ENCODE assay signal across 18 mouse cellular contexts in the genomic region with DNA sequence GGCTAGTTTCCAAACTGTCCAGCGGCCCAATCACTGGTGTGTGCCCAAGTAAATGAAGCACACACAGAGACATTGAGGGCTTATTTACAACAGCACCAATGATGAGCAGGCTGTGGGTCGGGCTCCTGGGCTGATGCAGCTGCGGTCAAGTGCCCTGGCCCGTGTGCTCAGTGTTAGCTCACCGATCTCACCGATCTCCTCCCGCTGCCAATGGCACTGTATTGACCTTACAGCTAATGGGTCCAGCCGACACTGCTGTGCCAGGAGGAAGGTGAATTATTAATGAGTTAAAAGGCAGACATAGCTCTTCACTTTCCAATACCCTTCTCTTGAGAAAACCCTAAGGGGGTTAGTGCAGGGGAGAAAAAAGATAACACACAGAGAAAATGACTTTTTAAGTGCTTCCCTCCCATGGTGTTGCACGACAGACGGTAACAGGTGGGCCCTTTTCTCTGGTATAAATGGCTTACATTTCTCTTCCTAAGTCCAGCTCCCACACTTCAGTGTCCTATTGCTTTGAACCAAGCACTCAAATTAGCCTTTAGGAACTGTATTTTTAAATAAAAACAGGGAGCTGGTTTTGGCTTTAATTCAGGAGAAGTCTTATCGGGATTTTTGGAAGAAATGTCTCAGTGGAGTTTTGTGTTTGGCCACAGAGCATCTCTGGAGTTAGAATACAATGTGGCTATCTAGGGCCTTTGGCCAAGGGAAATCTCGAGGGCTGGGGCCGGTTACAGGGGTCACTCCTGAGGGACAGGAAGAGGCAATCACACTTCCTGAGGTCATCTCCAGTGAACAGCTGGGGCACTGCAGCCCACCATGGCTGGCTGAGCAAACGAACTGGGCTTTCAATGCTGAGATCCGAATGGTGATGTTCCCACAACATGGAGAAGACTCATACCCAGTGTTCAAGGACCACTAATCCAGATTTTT.
DNase-seq lines count a peak whose midpoint lies in the region; ATAC-seq lines count a peak whose summit lies in the region.
"Had no signal": no experiment of that assay in that cellular context is flagged by ENCODE, and none has a peak within 500 bp of the region (broad histone marks: within the 10 kb centered on the region; RNA-seq: fewer than 3 reads in every experiment).

No protein-coding gene starts in this region.

- no peak overlapping the region for H3K4me3 ChIP-seq in heart, embryonic 11.5 days (ENCODE audit: low read depth, low read length)
- no peak overlapping the region for H3K4me3 ChIP-seq in midbrain, embryonic 10.5 days
- no peak overlapping the region for H3K4me3 ChIP-seq in midbrain, embryonic 11.5 days (ENCODE audit: low read depth, low read length)
- H3K4me3 ChIP-seq in heart, embryonic 16.5 days (ENCODE audit: low read length) = no peak overlapping the region
- H3K4me3 ChIP-seq: erythroblast, embryonic 14.5 days; limb, embryonic 15.5 days; megakaryocyte, embryonic 14.5 days; neural tube, embryonic 12.5 days had no signal

- no peaks in the 10 kb centered on the region for H3K36me3 ChIP-seq in heart, embryonic 11.5 days (ENCODE audit: control insufficient read depth, insufficient read depth, low read length)
- H3K36me3 ChIP-seq in midbrain, embryonic 10.5 days = no peaks in the 10 kb centered on the region
- H3K36me3 ChIP-seq in midbrain, embryonic 11.5 days (ENCODE audit: control insufficient read depth, insufficient read depth, low read length) = no peaks in the 10 kb centered on the region
- H3K36me3 ChIP-seq in heart, embryonic 16.5 days (ENCODE audit: control insufficient read depth, insufficient read depth) = no peaks in the 10 kb centered on the region
- H3K36me3 ChIP-seq: limb, embryonic 15.5 days; neural tube, embryonic 12.5 days had no signal

- no peaks in the 10 kb centered on the region for H3K9me3 ChIP-seq in heart, embryonic 11.5 days (replicated peaks; ENCODE audit: control insufficient read depth, low read length)
- H3K9me3 ChIP-seq in midbrain, embryonic 10.5 days (replicated peaks) = no peaks in the 10 kb centered on the region
- no peaks in the 10 kb centered on the region for H3K9me3 ChIP-seq in midbrain, embryonic 11.5 days (ENCODE audit: control insufficient read depth, low read length)
- H3K9me3 ChIP-seq in heart, embryonic 16.5 days (replicated peaks; ENCODE audit: control insufficient read depth, low read length) = no peaks in the 10 kb centered on the region
- H3K9me3 ChIP-seq: limb, embryonic 15.5 days; megakaryocyte, embryonic 14.5 days; neural tube, embryonic 12.5 days had no signal

- H3K4me1 ChIP-seq in heart, embryonic 11.5 days (ENCODE audit: control insufficient read depth, insufficient read depth, low read length) = 0 out of 2 replicates have a peak, but pooled peaks cover 3% of the 10 kb centered on the region
- H3K4me1 ChIP-seq in midbrain, embryonic 10.5 days = peaks cover 41% of the 10 kb centered on the region
- H3K4me1 ChIP-seq in midbrain, embryonic 11.5 days (ENCODE audit: control insufficient read depth, insufficient read depth, low read length) = peaks cover 8% of the 10 kb centered on the region; the same call in 1 of the 2 replicates
- 0 out of 2 replicates have a peak, but pooled peaks cover 4% of the 10 kb centered on the region for H3K4me1 ChIP-seq in heart, embryonic 16.5 days (ENCODE audit: control insufficient read depth, insufficient read depth, low read length)
- H3K4me1 ChIP-seq: megakaryocyte, embryonic 14.5 days had no signal

- no peak overlapping the region for H3K4me2 ChIP-seq in heart, embryonic 11.5 days
- no peak overlapping the region for H3K4me2 ChIP-seq in midbrain, embryonic 11.5 days
- no peak overlapping the region for H3K4me2 ChIP-seq in heart, embryonic 16.5 days (ENCODE audit: low read depth, low read length)
- H3K4me2 ChIP-seq: limb, embryonic 15.5 days; lung, embryonic 14.5 days; neural tube, embryonic 12.5 days had no signal

- ATAC-seq in heart, embryonic 11.5 days (replicated peaks; ENCODE audit: insufficient number of reproducible peaks, low FRiP score, low TSS enrichment) = no peak
- no peak for ATAC-seq in midbrain, embryonic 11.5 days (ENCODE audit: low FRiP score)
- peak; percentile 46 for ATAC-seq in heart, embryonic 16.5 days (replicated peaks; ENCODE audit: extremely low read depth, insufficient read depth, low FRiP score)
- ATAC-seq in cerebellum, adult (ENCODE audit: insufficient number of reproducible peaks, low FRiP score, low TSS enrichment) = no peak
- ATAC-seq in activated CD4-positive, CD25-positive, alpha-beta regulatory T cell, adult 4 months = no peak

- no peak overlapping the region for H3K27ac ChIP-seq in heart, embryonic 11.5 days (ENCODE audit: low read depth, low read length)
- peak overlapping the region; percentile 1; the same call in 1 of the 2 replicates for H3K27ac ChIP-seq in midbrain, embryonic 10.5 days (replicated peaks)
- no peak overlapping the region for H3K27ac ChIP-seq in midbrain, embryonic 11.5 days (ENCODE audit: low read depth, low read length)
- H3K27ac ChIP-seq in heart, embryonic 16.5 days (ENCODE audit: low read length) = no peak overlapping the region
- H3K27ac ChIP-seq: limb, embryonic 15.5 days; neural tube, embryonic 12.5 days had no signal

- WGBS in heart, embryonic 11.5 days (ENCODE audit: insufficient replicate concordance) = 67% methylated on average over 15 of the region's 15 CpGs
- 82% methylated on average over 15 of the region's 15 CpGs for WGBS in midbrain, embryonic 10.5 days
- WGBS in midbrain, embryonic 11.5 days = 80% methylated on average over 15 of the region's 15 CpGs
- WGBS in heart, embryonic 16.5 days = 65% methylated on average over 15 of the region's 15 CpGs

- H3K27me3 ChIP-seq in heart, embryonic 11.5 days (ENCODE audit: control insufficient read depth, insufficient read depth, low read length) = no peaks in the 10 kb centered on the region
- H3K27me3 ChIP-seq in midbrain, embryonic 10.5 days (ENCODE audit: low read depth, poor library complexity, severe bottlenecking) = no peaks in the 10 kb centered on the region
- H3K27me3 ChIP-seq in midbrain, embryonic 11.5 days (ENCODE audit: control insufficient read depth, insufficient read depth, low read length) = no peaks in the 10 kb centered on the region
- no peaks in the 10 kb centered on the region for H3K27me3 ChIP-seq in heart, embryonic 16.5 days (ENCODE audit: control insufficient read depth, insufficient read depth, low read length)
- H3K27me3 ChIP-seq: limb, embryonic 15.5 days; neural tube, embryonic 12.5 days had no signal

- H3K9ac ChIP-seq in heart, embryonic 11.5 days (ENCODE audit: low read depth, low read length) = no peak overlapping the region
- no peak overlapping the region for H3K9ac ChIP-seq in midbrain, embryonic 11.5 days (ENCODE audit: low read length)
- no peak overlapping the region for H3K9ac ChIP-seq in heart, embryonic 16.5 days (ENCODE audit: low read length)
- H3K9ac ChIP-seq: limb, embryonic 15.5 days; lung, embryonic 14.5 days; neural tube, embryonic 12.5 days had no signal

- peak; percentile 35 to 56 for DNase-seq in heart, adult 18-20 months
- DNase-seq in midbrain, embryonic 10.5 days (ENCODE audit: low spot score) = no peak
- no peak for DNase-seq in midbrain, embryonic 11.5 days (ENCODE audit: low spot score, missing footprints)
- DNase-seq in kidney, postnatal 36 days = peak; percentile 66 to 79
- DNase-seq: adrenal gland, adult 2 months; cerebellum, adult 9-10 months; gastrocnemius, postnatal 14 days; lung, embryonic 14.5 days; spleen, adult 18-20 months; thymus, postnatal 25 days had no signal

Comparison
In these comparisons a context has a peak if more than half of its experiments do, and no peak if none do; other contexts are left out.
1. DNase-seq: peak in heart, adult 18-20 months (2 of 2) and kidney, postnatal 36 days (2 of 2); none in midbrain, embryonic 10.5 days (single experiment) and midbrain, embryonic 11.5 days (single experiment).